Mouse (Mus musculus): ENCODE data around the gene Dcdc2a.

Gene Dcdc2a

GRCm38 (mm10) chr13:25178236-25179001 lies 122.6 kb downstream of the Dcdc2a start:
- no peak for DNase-seq (ENCODE audit: low spot score in 2 of 2)

- no peak for DNase-seq (ENCODE audit: low spot score in 2 of 2)
Measured at GRCm38 (mm10) chr13:25186436-25187325, 130.9 kb downstream of the Dcdc2a start.

GRCm38 (mm10) chr13:25187326-25187710 lies 131.5 kb downstream of the Dcdc2a start:
- no peak for DNase-seq (ENCODE audit: low spot score in 2 of 2)

- DNase-seq (ENCODE audit: low spot score in 2 of 2) = no peak
Measured at GRCm38 (mm10) chr13:25189419-25190144, 133.8 kb downstream of the Dcdc2a start.

DNA sequence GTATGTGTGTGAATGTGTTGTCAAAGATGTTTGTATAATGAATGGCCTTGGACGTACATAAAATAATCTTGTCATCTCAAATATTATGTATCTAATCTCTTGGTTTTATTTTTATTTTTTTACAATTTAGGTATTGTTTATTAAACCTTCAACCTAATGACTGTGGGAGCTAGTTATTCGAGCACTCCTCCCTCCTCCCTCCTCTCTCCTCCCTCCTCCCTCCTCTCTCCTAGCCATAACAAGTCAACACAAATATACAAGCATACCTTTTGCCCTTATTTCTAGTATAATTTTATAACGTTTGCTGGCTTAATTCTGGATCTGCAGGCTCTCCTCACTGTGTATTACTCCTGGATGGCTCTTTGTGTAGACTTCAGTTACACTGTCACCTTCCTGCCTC lies 134.4 kb downstream of the Dcdc2a start:
- DNase-seq (ENCODE audit: low spot score in 2 of 2) = no peak

DNA sequence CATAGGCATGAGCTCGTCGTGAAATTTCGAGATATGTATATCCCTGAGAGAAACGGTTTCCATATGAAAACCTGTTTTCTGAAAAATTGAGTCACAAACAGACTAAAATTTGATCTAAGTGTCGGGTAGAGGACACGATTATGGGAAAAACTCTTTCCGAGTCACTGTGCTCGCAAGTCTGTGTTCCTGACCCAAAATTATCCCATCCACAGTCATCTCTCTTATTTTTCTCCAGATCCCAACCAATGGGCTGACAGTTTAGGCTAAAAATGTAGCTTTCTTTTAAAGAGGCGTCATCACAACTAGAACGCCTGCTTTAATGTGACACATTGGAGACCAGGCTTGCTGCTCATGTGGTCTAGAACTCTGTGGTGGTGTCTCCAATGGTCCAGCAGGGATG lies 139.9 kb downstream of the Dcdc2a start:
- DNase-seq (ENCODE audit: low spot score in 2 of 2) = no peak

GRCm38 (mm10) chr13:25199916-25200315 lies 144.1 kb downstream of the Dcdc2a start:
- no peak for DNase-seq (ENCODE audit: low spot score in 2 of 2)

DNA sequence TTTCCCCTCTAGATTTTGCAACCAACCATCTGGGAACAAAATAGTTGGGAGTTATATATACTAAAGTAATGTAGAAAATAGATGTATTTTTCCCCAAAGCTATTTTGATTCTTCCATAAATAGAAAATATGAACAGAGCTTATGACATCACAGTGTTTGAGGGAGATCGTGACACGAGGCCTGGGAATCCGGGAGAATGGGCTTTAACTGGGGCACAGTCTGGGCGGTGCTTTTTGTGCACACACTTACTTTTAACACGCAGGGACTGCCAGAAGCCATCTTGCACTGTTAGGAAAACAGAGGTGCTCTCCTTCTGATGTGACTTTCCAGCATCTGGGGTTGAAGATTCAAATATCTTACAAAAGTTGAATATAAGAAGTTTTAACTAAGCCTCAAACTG lies 151.1 kb downstream of the Dcdc2a start:
- DNase-seq (ENCODE audit: low spot score in 2 of 2) = no peak

DNA sequence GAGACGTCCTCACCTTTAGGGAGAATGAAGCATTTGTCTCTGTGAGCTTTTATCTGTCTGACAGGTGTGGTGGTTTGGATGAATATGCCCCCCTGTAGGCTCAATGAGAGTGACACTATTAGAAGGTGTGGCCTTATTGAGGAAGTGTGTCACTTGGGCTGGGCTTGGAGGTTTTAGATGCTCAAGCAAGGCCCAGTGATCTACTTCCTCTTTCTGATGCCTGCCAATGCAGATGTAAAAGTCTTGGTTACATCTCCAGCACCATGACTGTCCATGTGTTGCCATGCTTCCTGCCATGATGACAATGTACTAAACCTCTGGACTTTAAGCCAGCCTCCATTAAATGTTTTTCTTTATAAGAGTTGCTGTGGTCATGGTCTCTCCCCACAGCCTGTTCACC lies 162.6 kb downstream of the Dcdc2a start:
- DNase-seq (ENCODE audit: low spot score in 2 of 2) = no peak

GRCm38 (mm10) chr13:25220186-25220787 lies 164.5 kb downstream of the Dcdc2a start:
- no peak for DNase-seq (ENCODE audit: low spot score in 2 of 2)

DNA sequence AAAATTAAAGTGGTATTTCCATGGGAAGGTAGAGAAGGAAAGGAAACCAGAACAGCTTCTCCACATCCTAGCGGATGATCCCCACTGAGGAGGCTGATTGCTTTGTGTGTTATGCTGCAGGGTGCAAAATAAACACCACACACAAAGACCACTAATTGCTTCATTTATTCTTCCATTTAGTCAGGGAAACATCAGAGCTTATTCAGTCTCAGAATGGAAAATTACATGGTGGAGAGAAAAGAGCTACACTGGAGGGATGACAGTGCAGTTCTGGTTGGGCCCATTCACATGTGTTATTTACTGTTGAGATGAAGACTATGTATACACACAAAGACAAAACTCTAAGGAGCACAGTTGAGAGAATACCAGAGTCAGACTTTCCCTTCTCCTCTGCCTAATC lies 196.1 kb downstream of the Dcdc2a start:
- DNase-seq (ENCODE audit: low spot score in 2 of 2) = no peak

DNA sequence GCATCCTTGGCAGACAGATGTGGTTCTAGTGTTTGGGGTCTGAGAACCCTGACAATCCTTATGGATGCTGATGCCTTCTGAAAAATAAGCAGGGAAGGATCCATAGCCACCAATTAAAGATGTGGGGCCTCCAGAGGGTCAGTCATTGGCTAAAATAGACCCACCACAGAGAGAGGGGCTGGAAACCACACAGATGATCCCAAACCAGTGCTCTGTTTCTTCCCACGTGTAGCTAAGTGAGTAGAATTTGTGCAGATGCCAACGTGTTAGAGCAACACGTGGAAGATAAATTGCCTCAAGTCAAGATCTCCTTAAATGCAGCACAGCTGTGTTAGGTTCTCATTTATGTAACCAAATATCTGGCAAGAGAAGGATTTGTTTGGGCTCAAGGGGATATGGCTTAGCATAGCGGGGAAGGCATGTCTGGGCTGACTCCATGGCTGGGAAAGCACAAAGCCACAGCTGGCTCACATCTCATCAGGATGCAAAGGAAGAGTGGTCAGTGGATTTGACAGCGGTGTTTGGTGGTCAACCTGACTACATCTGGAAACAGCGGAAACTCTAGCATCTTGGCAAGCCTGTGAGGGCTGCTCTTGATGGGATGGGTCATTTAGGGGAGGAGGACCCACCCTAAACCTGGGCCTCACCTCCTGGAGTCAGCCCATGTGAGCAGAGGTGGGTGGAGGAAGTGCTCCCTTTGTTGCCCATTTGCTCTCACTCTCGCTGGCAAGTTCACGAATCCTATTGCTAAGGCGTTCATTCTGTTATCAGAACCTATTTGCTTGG lies 198.9 kb downstream of the Dcdc2a start:
- no peak for DNase-seq (ENCODE audit: low spot score in 2 of 2)

GRCm38 (mm10) chr13:25257608-25258007 lies 201.8 kb downstream of the Dcdc2a start:
- no peak for DNase-seq (ENCODE audit: low spot score in 2 of 2)

Data from spleen, postnatal 14 days (tissue).